Mouse (Mus musculus): ENCODE measurements around the gene Rbx1.
"Not testable (repeated sequence)": the region's sequence is repeated elsewhere in the genome, so short reads cannot be mapped to it uniquely, and the experiment has no call there.

The Rbx1 gene

GRCm38 (mm10) chr15:81465901-81466737, at the start of gene Rbx1:
Rbx1 (plus strand) TSS chr15:81466296.
- DNase-seq = peak; percentile 100

- DNase-seq = peak; percentile 50
Measured at GRCm38 (mm10) chr15:81416763-81417310, 49.3 kb upstream of the Rbx1 start.

GRCm38 (mm10) chr15:81418065-81418464, 48.0 kb upstream of the Rbx1 start:
- DNase-seq = no peak

- no peak for DNase-seq
Measured at GRCm38 (mm10) chr15:81421454-81421853, 44.6 kb upstream of the Rbx1 start.

GRCm38 (mm10) chr15:81422156-81422681, 43.9 kb upstream of the Rbx1 start:
- DNase-seq = no peak

- no peak for DNase-seq
Measured at GRCm38 (mm10) chr15:81425311-81425710, 40.8 kb upstream of the Rbx1 start.

GRCm38 (mm10) chr15:81427947-81428346, 38.1 kb upstream of the Rbx1 start:
- no peak for DNase-seq

- DNase-seq = no peak
Measured at GRCm38 (mm10) chr15:81431195-81431594, 34.9 kb upstream of the Rbx1 start.

- no peak for DNase-seq
Measured at GRCm38 (mm10) chr15:81438345-81438744, 27.8 kb upstream of the Rbx1 start.

GRCm38 (mm10) chr15:81439236-81439635, 26.9 kb upstream of the Rbx1 start:
- DNase-seq = no peak

- DNase-seq = peak; percentile 52
Measured at GRCm38 (mm10) chr15:81448463-81448862, 17.6 kb upstream of the Rbx1 start.

GRCm38 (mm10) chr15:81461523-81461922, 4.6 kb upstream of the Rbx1 start:
- DNase-seq = no peak

- DNase-seq = no peak
Measured at GRCm38 (mm10) chr15:81465016-81465660, 958 bp upstream of the Rbx1 start.

- DNase-seq = no peak
Measured at GRCm38 (mm10) chr15:81466738-81467113, 630 bp downstream of the Rbx1 start.

GRCm38 (mm10) chr15:81470735-81471134, 4.6 kb downstream of the Rbx1 start:
- DNase-seq = no peak

GRCm38 (mm10) chr15:81472256-81472655, 6.2 kb downstream of the Rbx1 start:
- DNase-seq = no peak

GRCm38 (mm10) chr15:81475654-81476053, 9.6 kb downstream of the Rbx1 start:
- DNase-seq = peak; percentile 29

GRCm38 (mm10) chr15:81476597-81476996, 10.5 kb downstream of the Rbx1 start:
- DNase-seq = no peak

- DNase-seq = no peak
Measured at GRCm38 (mm10) chr15:81479446-81480213, 13.5 kb downstream of the Rbx1 start.

GRCm38 (mm10) chr15:81480284-81480683, 14.2 kb downstream of the Rbx1 start:
- DNase-seq = not testable (repeated sequence)

GRCm38 (mm10) chr15:81480977-81481379, 14.9 kb downstream of the Rbx1 start:
- peak; percentile 36 for DNase-seq

GRCm38 (mm10) chr15:81482966-81483365, 16.9 kb downstream of the Rbx1 start:
- no peak for DNase-seq

GRCm38 (mm10) chr15:81483691-81484090, 17.6 kb downstream of the Rbx1 start:
- no peak for DNase-seq

Data from thymus, postnatal 25 days (tissue).